Mouse (Mus musculus) MEL (cell line): Measurements from ENCODE around the gene Cadm2.

Experiments
- CTCF ChIP-seq, 3 experiments: IDR thresholded peaks in 2 of 3; conservative IDR thresholded peaks in 1 of 3; 2 replicates each; pipeline ENCODE4 v1.5.1; 2011 to 2012; ENCODE audit warnings: low read length in 3 of 3, low read depth in 2 of 3, mild to moderate bottlenecking in 2 of 3, improper control_type of control experiment in 1 of 3, inconsistent platforms in 1 of 3, mixed read lengths in 1 of 3, moderate library complexity in 1 of 3; ENCODE audit not compliant: control insufficient read depth in 1 of 3, insufficient read depth in 1 of 3, poor library complexity in 1 of 3, severe bottlenecking in 1 of 3
- GABPA ChIP-seq: IDR thresholded peaks from 2 replicates; pipeline ENCODE4 v1.6.1; 2012; ENCODE audit warnings: low read depth, mild to moderate bottlenecking, inconsistent platforms, low read length, improper control_type of control experiment, moderate library complexity
- HCFC1 ChIP-seq: IDR thresholded peaks from 2 replicates; pipeline ENCODE4 v1.6.1; 2012; ENCODE audit warnings: low read depth, mild to moderate bottlenecking, inconsistent platforms, low read length, improper control_type of control experiment, moderate library complexity
- MAX ChIP-seq: IDR thresholded peaks from 2 replicates; pipeline ENCODE4 v1.6.1; 2011; ENCODE audit warnings: low read length, improper control_type of control experiment
- MYC ChIP-seq: IDR thresholded peaks from 2 replicates; pipeline ENCODE4 v1.6.1; 2011; ENCODE audit warnings: low read depth, mild to moderate bottlenecking, low read length, improper control_type of control experiment, moderate library complexity
- POLR2A ChIP-seq, 2 experiments: IDR thresholded peaks; 2 replicates each; pipeline ENCODE4 v1.6.1; 2011 to 2012; ENCODE audit warnings: low read length in 2 of 2, mild to moderate bottlenecking in 2 of 2, control low read depth in 1 of 2, improper control_type of control experiment in 1 of 2, low read depth in 1 of 2, moderate library complexity in 1 of 2; ENCODE audit not compliant: control insufficient read depth in 1 of 2, insufficient read depth in 1 of 2, poor library complexity in 1 of 2
- POLR2AphosphoS5 ChIP-seq: IDR thresholded peaks from 2 replicates; pipeline ENCODE4 v1.6.1; 2012; ENCODE audit warnings: low read depth, borderline replicate concordance, mild to moderate bottlenecking, inconsistent platforms, low read length, moderate library complexity, mixed read lengths
- ZKSCAN1 ChIP-seq: IDR thresholded peaks from 2 replicates; pipeline ENCODE4 v1.6.1; 2012; ENCODE audit warnings: low read depth, mild to moderate bottlenecking, inconsistent platforms, low read length, improper control_type of control experiment, moderate library complexity

DNA sequence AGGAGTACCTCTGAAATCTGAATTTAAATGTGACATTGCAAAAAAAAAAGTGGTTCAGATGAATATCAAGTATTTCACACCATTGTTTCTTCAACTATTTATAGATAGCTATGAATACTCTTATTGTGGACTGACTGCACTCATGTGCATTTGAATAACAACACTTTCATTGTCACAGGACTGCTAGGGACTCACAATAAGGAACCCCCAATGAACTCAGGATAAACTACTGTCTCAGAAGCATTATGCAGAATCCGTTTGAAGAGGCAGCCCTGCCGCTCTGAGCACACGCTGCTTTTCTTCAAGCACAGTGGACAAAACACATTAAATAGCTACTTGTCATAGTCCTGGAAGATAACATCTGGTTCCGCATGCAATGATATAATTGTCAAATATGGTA is 848.8 kb downstream of the Cadm2 start:
- TF ChIP-seq GABPA: no peak
- no peak for TF ChIP-seq MYC
- no peak for TF ChIP-seq POLR2A (IDR thresholded peaks at IDR 0.05; ENCODE audit: control insufficient read depth in 1 of 2, insufficient read depth in 1 of 2, low read depth in 1 of 2, low read length in 2 of 2, poor library complexity in 1 of 2)
- TF ChIP-seq POLR2AphosphoS5: no peak
- no peak for TF ChIP-seq CTCF (IDR thresholded peaks at IDR 0.05 in 2 of 3, conservative IDR thresholded peaks at IDR 0.05 in 1 of 3; ENCODE audit: control insufficient read depth in 1 of 3, insufficient read depth in 1 of 3, low read depth in 2 of 3, low read length in 3 of 3, poor library complexity in 1 of 3, severe bottlenecking in 1 of 3)
- no peak for TF ChIP-seq ZKSCAN1
- TF ChIP-seq HCFC1: no peak
- no peak for TF ChIP-seq MAX
